Mouse (Mus musculus): ENCODE measurements around the gene Gin1. TPM values are rescaled to one million over a fixed set of nuclear protein-coding genes. Genes with fewer than 3 reads are reported as not detected.

The Gin1 gene
- 2.9 TPM in 2 replicates for polyA plus RNA-seq (2012; rRNA removed)

DNA sequence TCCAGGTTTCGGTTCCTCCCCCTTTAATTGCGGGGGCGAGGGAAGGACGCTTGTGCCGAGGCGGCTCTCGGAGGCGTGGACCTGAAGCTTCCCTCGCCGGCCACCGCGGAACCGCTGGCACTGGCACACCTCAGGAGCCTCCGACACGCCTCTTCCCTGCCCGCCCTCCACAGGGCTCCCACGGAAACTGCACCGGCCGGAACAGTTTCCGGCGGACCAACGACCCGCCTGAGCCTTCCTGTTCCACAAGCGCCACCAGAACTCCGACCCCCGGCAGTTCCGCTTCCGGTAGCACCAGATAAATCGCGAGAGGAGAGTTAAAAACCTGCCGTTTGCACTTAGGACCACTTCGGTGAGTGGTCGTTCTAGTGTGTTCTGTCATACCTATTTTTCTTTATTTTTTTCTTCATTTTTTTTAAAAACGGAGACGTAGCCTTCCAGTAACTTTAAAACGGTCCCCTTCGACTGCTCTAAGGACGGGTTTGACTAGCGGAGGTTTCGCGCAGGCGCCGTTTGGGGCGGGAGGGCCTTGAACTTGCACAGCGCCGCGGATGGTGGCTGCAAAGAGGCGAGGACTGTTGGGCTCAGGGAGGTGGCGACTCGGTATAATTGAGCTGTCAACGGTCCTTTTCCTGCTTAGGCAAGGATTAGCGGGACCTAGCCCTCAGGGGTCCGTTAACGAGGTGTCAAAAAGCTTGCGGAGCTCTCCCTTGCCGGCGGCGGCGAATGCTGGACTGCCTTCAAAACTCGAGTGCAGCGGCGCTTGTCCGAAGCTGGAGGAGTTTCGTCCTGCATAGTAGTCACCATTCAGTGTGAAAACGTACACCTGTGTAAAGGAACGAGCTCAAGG lies at the start of gene Gin1, which contains the start of gene Ppip5k2:
Gene Gin1 (plus strand): TSS at position 269 of the 850 bp plus-strand sequence.
Gene Ppip5k2 (minus strand): TSS at position 508 of the 850 bp plus-strand sequence.
- Histone ChIP-seq H3K27ac (ENCODE audit: insufficient read depth, low read depth, low read length) (peak within 1 kb of the TSS; percentile 70), H3K4me1 (ENCODE audit: control insufficient read depth, insufficient read depth, low read length) (peaks cover 4% of the 10 kb centered on the region; the same call in 1 of the 2 replicates), H3K4me3 (ENCODE audit: insufficient read depth, low read depth, low read length) (peak within 1 kb of the TSS; percentile 87), H3K27me3 (replicated peaks; ENCODE audit: control insufficient read depth, insufficient read depth, low read length) (no peaks in the 10 kb centered on the region), H3K36me3 (ENCODE audit: control insufficient read depth, insufficient read depth, low read length) (no peaks in the 10 kb centered on the region)
- no peak for TF ChIP-seq POLR2A (IDR thresholded peaks at IDR 0.05; ENCODE audit: low read depth, low read length)
- TF ChIP-seq CTCF (conservative IDR thresholded peaks at IDR 0.05; ENCODE audit: insufficient read depth, insufficient read length, low read depth, low read length), result peak; percentile 35
- DNase-seq, result peak; percentile 97
- WGBS, result under 1% methylated on average over 63 of the region's 66 CpGs

DNA sequence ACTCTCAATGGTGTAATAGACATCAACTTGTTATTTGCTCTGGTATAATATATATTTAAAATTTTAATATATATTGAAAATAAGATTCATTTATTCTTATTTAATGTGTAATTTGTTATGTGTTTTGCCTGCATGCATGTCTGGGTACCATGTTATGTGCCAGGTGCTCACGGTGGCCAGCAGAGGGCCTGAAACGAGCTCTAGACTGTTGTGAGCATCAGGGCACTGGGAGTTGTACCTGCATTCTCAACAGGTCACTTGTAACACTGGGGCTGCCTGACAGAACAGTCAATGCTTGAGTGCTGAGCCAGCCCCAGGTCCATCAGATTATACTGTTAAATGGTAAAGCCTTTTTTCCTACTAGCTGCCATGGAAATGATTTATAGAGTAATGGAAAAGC lies 43.2 kb upstream of the Gin1 start:
- H3K4me3 ChIP-seq (ENCODE audit: insufficient read depth, low read depth, low read length), result no peak overlapping the region
- H3K27ac ChIP-seq (ENCODE audit: insufficient read depth, low read depth, low read length), result no peak overlapping the region
- DNase-seq, result peak; percentile 25
- 62% methylated on average over 2 of the region's 2 CpGs for WGBS
- H3K36me3 ChIP-seq (ENCODE audit: control insufficient read depth, insufficient read depth, low read length), result peaks cover 4% of the 10 kb centered on the region
- no peaks in the 10 kb centered on the region for H3K27me3 ChIP-seq (replicated peaks; ENCODE audit: control insufficient read depth, insufficient read depth, low read length)
- no peak for TF ChIP-seq POLR2A (IDR thresholded peaks at IDR 0.05; ENCODE audit: low read depth, low read length)
- peak; percentile 55; the same call in 1 of the 2 replicates for TF ChIP-seq CTCF (conservative IDR thresholded peaks at IDR 0.05; ENCODE audit: insufficient read depth, insufficient read length, low read depth, low read length)
- H3K4me1 ChIP-seq (ENCODE audit: control insufficient read depth, insufficient read depth, low read length), result no peaks in the 10 kb centered on the region

DNA sequence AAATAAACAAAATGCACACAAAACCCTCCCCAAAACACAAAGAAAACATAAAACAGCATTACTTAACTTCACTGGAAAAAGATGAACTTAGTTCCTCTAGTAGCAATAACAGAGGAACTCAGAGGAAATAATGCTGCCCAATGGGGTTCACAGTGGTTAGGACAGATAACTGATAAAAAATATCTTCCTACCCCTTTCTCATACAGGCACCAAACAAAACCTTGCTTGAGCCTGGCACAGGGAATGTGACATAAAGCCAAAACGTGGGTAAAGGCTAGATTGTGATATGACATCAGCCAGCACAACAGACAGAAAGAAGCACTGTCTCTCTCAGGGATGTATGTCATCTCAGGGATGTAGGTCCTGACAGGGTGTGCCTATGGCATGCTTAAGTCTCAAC lies 40.6 kb upstream of the Gin1 start:
- WGBS, result 70% methylated on average over 1 of the region's 1 CpGs
- peaks cover 2% of the 10 kb centered on the region; the same call in 1 of the 2 replicates for H3K36me3 ChIP-seq (ENCODE audit: control insufficient read depth, insufficient read depth, low read length)
- no peak overlapping the region for H3K4me3 ChIP-seq (ENCODE audit: insufficient read depth, low read depth, low read length)
- TF ChIP-seq POLR2A (IDR thresholded peaks at IDR 0.05; ENCODE audit: low read depth, low read length) (no peak), CTCF (conservative IDR thresholded peaks at IDR 0.05; ENCODE audit: insufficient read depth, insufficient read length, low read depth, low read length) (no peak)
- no peak for DNase-seq
- no peak overlapping the region for H3K27ac ChIP-seq (ENCODE audit: insufficient read depth, low read depth, low read length)
- H3K27me3 ChIP-seq (replicated peaks; ENCODE audit: control insufficient read depth, insufficient read depth, low read length), result no peaks in the 10 kb centered on the region
- no peaks in the 10 kb centered on the region for H3K4me1 ChIP-seq (ENCODE audit: control insufficient read depth, insufficient read depth, low read length)

DNA sequence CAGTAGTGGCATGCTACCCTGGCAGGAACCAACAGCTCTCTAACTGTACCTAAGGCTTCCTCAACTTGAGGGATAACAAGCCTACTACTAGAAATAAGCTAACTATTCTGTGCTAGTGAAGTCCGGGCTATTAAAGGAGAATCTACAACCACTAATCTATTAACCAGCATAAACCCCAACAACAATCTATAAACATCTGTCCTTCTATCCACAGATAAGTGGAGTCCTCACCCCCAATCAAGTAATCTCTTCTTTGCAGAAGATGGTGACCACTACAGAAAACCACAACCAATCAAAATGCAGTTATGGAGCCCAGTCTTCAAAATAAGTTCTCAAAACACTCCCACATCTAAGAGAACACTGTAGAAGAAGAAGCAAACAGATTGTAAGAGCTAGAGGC lies 26.9 kb upstream of the Gin1 start:
- Histone ChIP-seq H3K4me1 (ENCODE audit: control insufficient read depth, insufficient read depth, low read length) (no peaks in the 10 kb centered on the region), H3K4me3 (ENCODE audit: insufficient read depth, low read depth, low read length) (no peak overlapping the region), H3K36me3 (ENCODE audit: control insufficient read depth, insufficient read depth, low read length) (peaks cover 4% of the 10 kb centered on the region), H3K27ac (ENCODE audit: insufficient read depth, low read depth, low read length) (no peak overlapping the region), H3K27me3 (replicated peaks; ENCODE audit: control insufficient read depth, insufficient read depth, low read length) (no peaks in the 10 kb centered on the region)
- no peak for DNase-seq
- WGBS, result 100% methylated on average over 1 of the region's 1 CpGs
- TF ChIP-seq POLR2A (IDR thresholded peaks at IDR 0.05; ENCODE audit: low read depth, low read length) (no peak), CTCF (conservative IDR thresholded peaks at IDR 0.05; ENCODE audit: insufficient read depth, insufficient read length, low read depth, low read length) (no peak)

DNA sequence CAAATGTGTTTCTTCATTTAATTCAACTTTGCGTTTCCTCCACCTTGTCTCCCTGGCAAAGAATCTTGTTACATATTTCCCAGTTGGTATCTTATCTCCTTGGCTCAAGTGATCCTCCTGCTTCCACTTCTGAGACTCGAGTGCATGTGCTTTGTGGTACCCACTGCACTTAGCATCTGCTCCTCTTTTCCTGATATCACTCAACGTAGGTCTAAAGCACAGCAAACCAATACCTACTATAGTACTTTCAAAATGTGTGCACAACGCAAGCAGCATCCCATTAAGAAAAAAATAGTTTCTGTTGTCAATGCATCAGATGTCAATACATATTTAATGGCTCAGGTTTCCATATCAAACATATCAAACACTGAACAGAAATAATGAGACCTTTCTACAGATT lies 24.3 kb upstream of the Gin1 start:
- Histone ChIP-seq H3K4me3 (ENCODE audit: insufficient read depth, low read depth, low read length) (no peak overlapping the region), H3K4me1 (ENCODE audit: control insufficient read depth, insufficient read depth, low read length) (no peaks in the 10 kb centered on the region), H3K27ac (ENCODE audit: insufficient read depth, low read depth, low read length) (no peak overlapping the region), H3K36me3 (ENCODE audit: control insufficient read depth, insufficient read depth, low read length) (peaks cover 4% of the 10 kb centered on the region), H3K27me3 (replicated peaks; ENCODE audit: control insufficient read depth, insufficient read depth, low read length) (no peaks in the 10 kb centered on the region)
- no peak for DNase-seq
- no peak for TF ChIP-seq POLR2A (IDR thresholded peaks at IDR 0.05; ENCODE audit: low read depth, low read length)
- TF ChIP-seq CTCF (conservative IDR thresholded peaks at IDR 0.05; ENCODE audit: insufficient read depth, insufficient read length, low read depth, low read length), result no peak
- 90% methylated on average over 4 of the region's 4 CpGs for WGBS

DNA sequence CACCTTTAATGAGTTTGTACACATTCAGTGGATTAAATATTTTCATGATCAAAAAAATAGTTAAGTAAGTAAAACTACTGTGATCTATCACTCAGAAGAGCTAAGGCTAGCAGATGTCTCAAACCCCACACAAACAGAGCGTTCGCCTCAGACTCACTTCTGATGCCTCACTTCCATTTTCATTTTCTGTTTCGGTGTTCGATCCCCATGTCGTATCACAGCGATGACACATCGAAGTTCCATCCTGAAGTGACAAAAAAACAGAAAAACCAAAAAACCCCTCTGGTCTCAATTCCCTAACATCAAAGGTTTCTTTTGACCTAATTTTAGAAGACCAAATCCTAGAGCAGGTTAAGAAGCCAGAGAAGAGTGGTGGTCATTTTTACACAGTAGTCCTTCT lies 23.7 kb upstream of the Gin1 start:
- TF ChIP-seq CTCF (conservative IDR thresholded peaks at IDR 0.05; ENCODE audit: insufficient read depth, insufficient read length, low read depth, low read length) (no peak), POLR2A (IDR thresholded peaks at IDR 0.05; ENCODE audit: low read depth, low read length) (no peak)
- Histone ChIP-seq H3K4me3 (ENCODE audit: insufficient read depth, low read depth, low read length) (no peak overlapping the region), H3K36me3 (ENCODE audit: control insufficient read depth, insufficient read depth, low read length) (peaks cover 4% of the 10 kb centered on the region), H3K27ac (ENCODE audit: insufficient read depth, low read depth, low read length) (no peak overlapping the region), H3K27me3 (replicated peaks; ENCODE audit: control insufficient read depth, insufficient read depth, low read length) (no peaks in the 10 kb centered on the region), H3K4me1 (ENCODE audit: control insufficient read depth, insufficient read depth, low read length) (no peaks in the 10 kb centered on the region)
- 94% methylated on average over 7 of the region's 7 CpGs for WGBS
- DNase-seq, result no peak

DNA sequence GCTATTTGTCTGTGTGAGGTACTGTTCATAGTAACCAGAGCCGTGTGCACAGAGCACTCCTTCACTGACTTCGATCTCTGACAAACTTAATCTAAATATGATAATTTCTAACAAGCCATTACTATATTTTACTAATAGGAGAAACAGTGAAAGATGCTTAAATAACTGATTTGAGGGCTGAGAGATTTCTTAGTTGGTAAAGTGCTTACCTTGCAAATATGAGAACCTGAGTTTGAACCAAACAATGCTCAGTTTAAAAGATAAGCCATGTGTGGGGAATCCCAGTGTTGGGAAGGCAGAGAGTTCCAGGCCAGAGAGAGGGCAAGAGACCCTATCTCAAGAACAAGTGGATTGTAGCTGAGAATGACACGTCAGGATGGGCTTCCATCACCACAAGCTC lies 21.8 kb upstream of the Gin1 start:
- peaks cover 3% of the 10 kb centered on the region for H3K36me3 ChIP-seq (ENCODE audit: control insufficient read depth, insufficient read depth, low read length)
- no peaks in the 10 kb centered on the region for H3K27me3 ChIP-seq (replicated peaks; ENCODE audit: control insufficient read depth, insufficient read depth, low read length)
- TF ChIP-seq CTCF (conservative IDR thresholded peaks at IDR 0.05; ENCODE audit: insufficient read depth, insufficient read length, low read depth, low read length), result no peak
- no peak for TF ChIP-seq POLR2A (IDR thresholded peaks at IDR 0.05; ENCODE audit: low read depth, low read length)
- H3K4me1 ChIP-seq (ENCODE audit: control insufficient read depth, insufficient read depth, low read length), result no peaks in the 10 kb centered on the region
- H3K27ac ChIP-seq (ENCODE audit: insufficient read depth, low read depth, low read length), result no peak overlapping the region
- WGBS, result 90% methylated on average over 3 of the region's 3 CpGs
- no peak for DNase-seq
- no peak overlapping the region for H3K4me3 ChIP-seq (ENCODE audit: insufficient read depth, low read depth, low read length)

Measured in kidney, adult 2 months (tissue).